Mouse (Mus musculus): ENCODE data around the gene Ercc6l2. TPM values are rescaled to one million over a fixed set of nuclear protein-coding genes. Genes with fewer than 3 reads are reported as not detected.

The Ercc6l2 gene
- 18.1 and 19.4 TPM in 2 replicates for polyA plus RNA-seq (2016; fragmentation: Nextera tagmentation; extraction: Ambion mirVana)

DNA sequence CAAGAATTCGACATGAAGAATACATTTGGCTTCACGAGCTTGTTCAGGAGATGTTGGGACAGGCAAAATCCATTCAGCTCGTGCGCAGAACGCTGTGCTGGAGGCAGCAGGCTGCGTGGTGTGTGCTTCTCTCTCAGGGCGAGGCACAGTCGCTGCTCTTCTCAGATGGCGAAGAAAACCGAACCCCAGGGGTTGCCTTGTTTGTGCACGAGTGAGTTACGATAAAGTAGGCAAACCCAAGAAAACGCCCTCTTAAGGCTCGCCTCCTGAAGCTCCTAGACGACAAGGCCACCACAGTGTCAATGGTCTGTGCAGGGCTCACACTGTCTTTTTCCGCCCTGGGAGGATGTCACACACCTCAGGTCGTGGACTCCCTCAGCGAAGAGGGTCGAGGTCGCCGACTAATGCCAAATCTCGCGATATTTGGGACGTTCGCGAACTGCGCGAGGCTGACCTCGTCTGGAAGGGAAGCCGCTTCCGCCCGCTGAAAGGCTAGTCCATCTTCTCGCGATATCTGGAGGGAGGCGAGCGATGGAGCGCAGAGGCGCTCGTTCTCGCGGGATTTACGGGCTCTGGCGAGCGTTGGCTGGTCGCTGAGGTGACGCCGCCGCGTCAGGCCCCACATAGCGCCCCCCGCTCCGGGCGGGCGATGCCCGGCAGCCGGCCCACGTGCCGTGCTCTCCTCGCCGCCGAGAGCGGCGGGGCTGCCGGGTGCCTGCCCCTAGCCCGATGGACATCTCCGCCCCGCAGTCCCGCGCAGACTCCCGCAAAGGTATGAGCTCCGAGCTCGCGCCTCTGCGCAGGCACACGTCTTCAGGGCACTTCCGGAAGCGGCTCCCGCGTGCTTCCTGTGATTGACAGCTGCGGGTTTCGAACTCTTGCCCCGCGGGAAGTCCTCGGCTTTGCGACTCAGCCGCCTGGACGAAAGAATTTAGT lies at the start of gene Ercc6l2:
Gene Ercc6l2 (plus strand): TSS at position 495 of the 936 bp plus-strand sequence.
- Histone ChIP-seq H3K4me1 (no peaks in the 10 kb centered on the region), H3K4me2 (replicated peaks) (peak within 1 kb of the TSS; percentile 66), H3K9ac (peak within 1 kb of the TSS; percentile 80), H3K4me3 (peak within 1 kb of the TSS; percentile 59), H3K27me3 (replicated peaks) (no peaks in the 10 kb centered on the region), H3K36me3 (no peaks in the 10 kb centered on the region), H3K9me3 (no peaks in the 10 kb centered on the region), H3K27ac (peak within 1 kb of the TSS; percentile 76)
- under 1% methylated on average over 86 of the region's 87 CpGs for WGBS
- peak; percentile 99 for ATAC-seq (ENCODE audit: low FRiP score, low read depth)

DNA sequence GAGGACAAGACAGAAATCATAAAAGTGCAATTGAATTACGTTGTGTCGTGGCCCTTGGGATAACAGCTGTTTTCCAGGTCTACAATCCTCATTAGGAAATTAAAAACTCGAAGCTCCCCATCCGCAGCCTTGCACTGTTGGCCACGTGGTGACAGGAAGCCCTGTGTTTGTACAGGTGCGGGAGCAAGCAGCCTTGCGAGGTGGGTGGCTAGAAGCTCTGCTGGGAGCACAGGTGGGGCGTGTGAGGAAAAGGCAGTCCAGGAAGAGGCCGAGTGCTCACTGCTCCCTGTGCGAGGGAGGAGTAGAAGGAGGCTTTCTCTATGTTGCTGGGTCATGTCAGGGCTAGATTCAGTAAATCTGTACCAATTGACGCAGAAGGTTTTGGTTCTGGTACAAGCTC lies 49.0 kb upstream of the Ercc6l2 start:
- Histone ChIP-seq H3K4me2 (replicated peaks) (no peak overlapping the region), H3K9ac (no peak overlapping the region), H3K4me1 (no peaks in the 10 kb centered on the region), H3K27ac (no peak overlapping the region), H3K4me3 (no peak overlapping the region), H3K27me3 (replicated peaks) (no peaks in the 10 kb centered on the region), H3K9me3 (no peaks in the 10 kb centered on the region), H3K36me3 (no peaks in the 10 kb centered on the region)
- WGBS, result 67% methylated on average over 11 of the region's 11 CpGs
- ATAC-seq (ENCODE audit: low FRiP score, low read depth), result no peak

DNA sequence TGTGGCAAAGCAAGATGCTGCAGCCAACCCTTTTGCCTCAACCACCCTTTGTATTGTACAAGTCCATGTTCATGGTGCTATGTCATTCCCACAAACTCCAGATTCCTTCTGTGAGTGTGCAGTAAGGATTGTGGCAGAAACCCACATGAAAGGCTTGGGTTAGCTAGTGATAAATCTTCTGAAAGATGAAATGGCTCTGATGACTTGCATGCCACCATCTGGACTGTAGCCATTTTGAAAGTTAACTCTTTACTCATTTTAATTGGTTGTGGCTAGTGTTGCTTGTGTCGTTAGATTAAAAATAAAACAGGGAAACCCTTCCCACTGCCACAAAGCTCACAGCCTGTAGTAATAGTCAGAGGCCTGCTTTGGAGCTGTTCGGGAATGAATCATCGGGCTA lies 44.0 kb upstream of the Ercc6l2 start:
- no peaks in the 10 kb centered on the region for H3K27me3 ChIP-seq (replicated peaks)
- WGBS, result 92% methylated on average over 3 of the region's 3 CpGs
- no peak overlapping the region for H3K9ac ChIP-seq
- H3K9me3 ChIP-seq, result no peaks in the 10 kb centered on the region
- ATAC-seq (ENCODE audit: low FRiP score, low read depth), result no peak
- no peak overlapping the region for H3K27ac ChIP-seq
- H3K4me2 ChIP-seq (replicated peaks), result no peak overlapping the region
- no peak overlapping the region for H3K4me3 ChIP-seq
- no peaks in the 10 kb centered on the region for H3K4me1 ChIP-seq
- no peaks in the 10 kb centered on the region for H3K36me3 ChIP-seq

- WGBS, result 94% methylated on average over 4 of the region's 4 CpGs
Measured at GRCm38 (mm10) chr13:63778925-63779324, 36.1 kb upstream of the Ercc6l2 start.

DNA sequence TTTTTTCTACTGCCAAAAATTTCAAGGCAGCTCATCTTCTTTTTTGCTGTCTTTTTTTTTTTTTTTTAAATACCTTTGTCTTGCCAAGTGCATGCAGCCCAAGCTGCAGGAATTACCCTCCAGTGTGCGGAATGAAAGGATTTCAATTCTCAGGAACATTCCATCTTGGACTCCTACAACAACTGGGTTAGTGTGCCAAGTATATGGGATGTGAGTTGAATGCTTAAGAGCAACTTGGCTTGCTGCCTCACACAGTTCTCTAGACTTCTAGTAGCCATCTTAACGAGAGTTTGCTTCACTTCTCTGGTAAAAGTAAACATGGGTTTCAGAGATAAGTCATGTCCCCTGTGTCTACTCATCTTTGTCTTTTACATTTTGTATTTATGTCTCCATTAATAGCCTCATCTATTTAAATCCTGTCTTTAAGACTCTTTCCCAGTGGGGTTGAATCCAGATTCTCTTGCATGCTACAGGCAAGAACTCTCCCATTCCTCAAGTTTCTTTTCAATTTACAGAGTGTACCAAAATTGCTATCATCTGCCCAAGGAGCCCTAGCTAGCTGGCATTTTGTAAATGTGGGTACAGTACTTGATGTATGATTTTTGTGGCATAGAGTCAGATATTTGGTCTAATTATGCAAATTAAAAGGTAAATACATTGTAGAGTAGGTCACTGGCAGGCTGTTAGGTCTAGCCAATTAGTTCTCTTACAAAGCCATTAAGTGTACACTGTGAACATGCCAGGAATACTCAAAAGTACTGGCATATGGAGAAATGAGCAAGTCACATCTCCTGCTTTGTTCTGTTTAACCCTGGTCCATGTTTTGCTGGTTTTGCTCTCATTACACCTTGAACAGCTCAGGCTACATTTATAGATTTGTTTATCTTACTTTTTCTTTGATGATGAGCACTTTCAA lies 35.4 kb upstream of the Ercc6l2 start:
- no peak for ATAC-seq (ENCODE audit: low FRiP score, low read depth)
- 63% methylated on average over 2 of the region's 2 CpGs for WGBS
- H3K27ac ChIP-seq, result no peak overlapping the region

More at GRCm38 (mm10) chr13:63778925-63779324, 36.1 kb upstream of the Ercc6l2 start:
- Histone ChIP-seq H3K36me3 (no peaks in the 10 kb centered on the region), H3K4me3 (no peak overlapping the region), H3K27ac (no peak overlapping the region), H3K4me1 (no peaks in the 10 kb centered on the region), H3K9me3 (no peaks in the 10 kb centered on the region), H3K4me2 (replicated peaks) (no peak overlapping the region), H3K27me3 (replicated peaks) (no peaks in the 10 kb centered on the region), H3K9ac (no peak overlapping the region)
- no peak for ATAC-seq (ENCODE audit: low FRiP score, low read depth)

DNA sequence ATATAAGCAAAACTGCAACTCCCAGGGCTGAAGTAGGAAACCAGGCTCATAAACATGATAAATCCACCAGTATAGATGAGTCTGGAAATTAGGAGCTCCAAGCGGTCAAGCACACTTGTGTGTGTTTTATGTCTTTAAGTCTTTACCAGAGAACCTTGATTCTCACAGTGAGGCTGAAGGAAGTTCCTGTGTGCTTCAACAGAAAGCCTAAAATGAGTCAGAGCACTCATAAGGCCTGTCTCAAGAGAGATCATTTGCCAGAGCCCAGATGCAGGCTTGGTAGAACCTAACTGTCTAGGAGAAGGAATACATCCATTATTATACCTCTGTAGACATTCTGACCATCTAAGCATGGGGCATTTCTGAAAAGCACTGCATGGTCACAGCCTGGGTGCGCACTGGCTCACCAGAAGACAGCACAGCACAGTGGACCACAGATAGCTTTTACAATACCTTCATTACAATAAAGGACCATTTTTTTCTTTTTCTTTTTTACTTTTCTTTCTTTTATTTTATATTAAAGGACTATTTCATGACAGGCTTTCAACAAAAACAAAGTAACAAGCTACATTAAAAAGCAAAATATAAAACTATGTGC lies 22.7 kb upstream of the Ercc6l2 start:
- WGBS, result 92% methylated on average over 2 of the region's 2 CpGs
- Histone ChIP-seq H3K36me3 (no peaks in the 10 kb centered on the region), H3K4me3 (no peak overlapping the region), H3K9ac (no peak overlapping the region), H3K27me3 (replicated peaks) (no peaks in the 10 kb centered on the region), H3K27ac (no peak overlapping the region), H3K9me3 (no peaks in the 10 kb centered on the region), H3K4me1 (no peaks in the 10 kb centered on the region), H3K4me2 (replicated peaks) (no peak overlapping the region)
- no peak for ATAC-seq (ENCODE audit: low FRiP score, low read depth)

More for the DNA sequence above, 35.4 kb upstream of the Ercc6l2 start:
- Histone ChIP-seq H3K9me3 (no peaks in the 10 kb centered on the region), H3K4me1 (no peaks in the 10 kb centered on the region), H3K4me2 (replicated peaks) (no peak overlapping the region), H3K9ac (no peak overlapping the region), H3K4me3 (no peak overlapping the region), H3K36me3 (no peaks in the 10 kb centered on the region), H3K27me3 (replicated peaks) (no peaks in the 10 kb centered on the region)

DNA sequence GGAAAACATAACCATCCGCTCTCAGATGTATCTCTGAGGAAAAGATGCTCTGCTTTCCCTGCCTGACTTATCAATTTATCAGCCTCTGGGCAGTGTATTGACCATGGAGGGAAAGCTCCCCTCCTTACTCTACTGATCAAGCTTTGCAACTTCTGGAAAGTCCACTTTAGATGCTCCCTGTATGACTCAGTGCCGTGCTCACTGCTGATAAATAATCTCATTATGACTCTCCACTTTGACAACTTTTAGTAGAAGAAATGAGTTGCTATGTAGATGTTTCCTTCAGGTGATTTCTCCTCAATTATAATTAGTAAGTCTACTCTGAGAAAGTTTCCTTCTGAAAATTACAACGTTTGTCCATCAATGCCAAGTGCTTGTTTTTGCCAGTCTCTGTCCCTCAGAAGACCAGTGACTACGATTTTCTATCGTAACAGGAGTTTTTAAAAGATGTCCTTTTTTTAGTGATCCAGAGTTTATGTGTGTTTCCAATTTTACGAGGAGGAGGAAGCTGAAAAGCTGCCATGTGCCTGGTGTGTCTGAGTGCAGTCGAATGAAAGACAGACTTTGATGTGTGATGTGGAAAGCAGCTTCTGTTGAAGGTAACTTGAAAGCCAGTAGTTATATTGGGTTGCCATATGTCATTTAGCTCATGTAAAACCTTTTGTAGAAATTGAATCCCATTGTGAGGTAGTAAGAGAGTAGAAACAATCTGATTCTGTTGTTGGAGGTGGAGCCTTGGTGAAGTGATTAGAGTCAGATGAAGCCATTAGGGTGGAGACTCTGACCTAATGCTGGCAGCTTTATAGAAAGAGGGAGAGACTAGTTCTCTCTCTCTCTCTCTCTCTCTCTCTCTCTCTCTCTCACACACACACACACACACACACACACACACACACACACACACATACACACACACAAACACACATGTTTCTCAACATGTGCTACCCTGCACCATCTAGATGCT lies 21.4 kb upstream of the Ercc6l2 start:
- WGBS, result 78% methylated on average over 7 of the region's 7 CpGs
- Histone ChIP-seq H3K27me3 (replicated peaks) (no peaks in the 10 kb centered on the region), H3K4me2 (replicated peaks) (no peak overlapping the region), H3K36me3 (no peaks in the 10 kb centered on the region), H3K4me3 (no peak overlapping the region), H3K4me1 (no peaks in the 10 kb centered on the region), H3K9me3 (no peaks in the 10 kb centered on the region), H3K27ac (no peak overlapping the region), H3K9ac (no peak overlapping the region)
- no peak for ATAC-seq (ENCODE audit: low FRiP score, low read depth)

DNA sequence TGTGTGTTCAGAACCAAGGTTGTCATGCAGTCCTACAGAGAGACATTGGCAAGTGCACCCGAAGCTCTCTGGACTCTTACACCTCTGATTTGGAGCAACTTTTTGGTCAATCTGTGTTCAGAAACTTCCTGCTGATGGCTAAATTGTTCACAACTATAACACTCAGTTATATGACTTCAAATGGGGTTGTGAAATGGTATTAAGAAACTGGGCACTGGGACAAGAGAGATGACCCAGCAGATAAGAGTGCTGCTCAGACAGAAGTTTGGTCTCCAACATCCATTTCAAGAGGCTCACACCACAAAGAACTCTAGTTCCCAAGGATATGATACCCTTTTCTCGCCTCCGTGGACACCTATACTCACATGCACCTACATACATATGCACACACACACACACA lies 16.4 kb upstream of the Ercc6l2 start:
- Histone ChIP-seq H3K4me2 (replicated peaks) (no peak overlapping the region), H3K9me3 (no peaks in the 10 kb centered on the region), H3K4me3 (no peak overlapping the region), H3K36me3 (no peaks in the 10 kb centered on the region), H3K4me1 (no peaks in the 10 kb centered on the region), H3K27me3 (replicated peaks) (no peaks in the 10 kb centered on the region), H3K27ac (no peak overlapping the region), H3K9ac (no peak overlapping the region)
- 96% methylated on average over 3 of the region's 3 CpGs for WGBS
- no peak for ATAC-seq (ENCODE audit: low FRiP score, low read depth)

DNA sequence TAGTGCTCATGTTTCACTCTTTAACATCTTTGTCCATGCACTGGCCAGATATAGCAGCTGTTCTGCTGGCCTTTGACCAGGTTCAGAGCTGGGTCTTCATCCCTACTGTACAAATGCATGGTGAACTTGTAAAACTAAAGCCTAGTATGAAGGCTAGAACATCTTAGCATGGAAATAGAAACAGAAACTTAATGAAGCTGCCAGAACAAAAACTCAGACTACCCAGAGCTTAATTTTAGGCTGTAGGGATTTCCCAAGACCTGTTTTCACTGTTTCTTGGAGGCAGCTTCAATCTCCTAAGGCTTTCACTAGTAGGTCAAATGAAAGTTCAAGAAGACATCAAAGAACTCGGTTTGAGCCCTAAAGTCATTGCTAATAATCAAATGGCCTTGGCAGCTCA lies 15.1 kb upstream of the Ercc6l2 start:
- Histone ChIP-seq H3K27ac (no peak overlapping the region), H3K9ac (no peak overlapping the region), H3K4me3 (no peak overlapping the region), H3K27me3 (replicated peaks) (no peaks in the 10 kb centered on the region), H3K9me3 (no peaks in the 10 kb centered on the region), H3K4me2 (replicated peaks) (no peak overlapping the region), H3K4me1 (no peaks in the 10 kb centered on the region), H3K36me3 (no peaks in the 10 kb centered on the region)
- 71% methylated on average over 1 of the region's 1 CpGs for WGBS
- no peak for ATAC-seq (ENCODE audit: low FRiP score, low read depth)

GRCm38 (mm10) chr13:63801289-63801688 lies 13.8 kb upstream of the Ercc6l2 start:
- H3K9me3 ChIP-seq, result no peaks in the 10 kb centered on the region
- H3K27ac ChIP-seq, result no peak overlapping the region
- H3K36me3 ChIP-seq, result no peaks in the 10 kb centered on the region
- H3K4me1 ChIP-seq, result no peaks in the 10 kb centered on the region
- no peaks in the 10 kb centered on the region for H3K27me3 ChIP-seq (replicated peaks)
- H3K9ac ChIP-seq, result no peak overlapping the region
- H3K4me3 ChIP-seq, result no peak overlapping the region
- no peak for ATAC-seq (ENCODE audit: low FRiP score, low read depth)
- H3K4me2 ChIP-seq (replicated peaks), result no peak overlapping the region
- 97% methylated on average over 1 of the region's 1 CpGs for WGBS

GRCm38 (mm10) chr13:63807233-63807632 lies 7.8 kb upstream of the Ercc6l2 start:
- ATAC-seq (ENCODE audit: low FRiP score, low read depth), result no peak
- Histone ChIP-seq H3K4me1 (no peaks in the 10 kb centered on the region), H3K9ac (no peak overlapping the region), H3K36me3 (no peaks in the 10 kb centered on the region), H3K27ac (no peak overlapping the region), H3K4me2 (replicated peaks) (no peak overlapping the region), H3K27me3 (replicated peaks) (no peaks in the 10 kb centered on the region), H3K4me3 (no peak overlapping the region), H3K9me3 (no peaks in the 10 kb centered on the region)
- 72% methylated on average over 1 of the region's 1 CpGs for WGBS
